Mouse (Mus musculus) midbrain, embryonic 16.5 days (tissue): Measurements from ENCODE around the gene Snx33. TPM values are rescaled to one million over a fixed set of nuclear protein-coding genes. Genes with fewer than 3 reads are reported as not detected.
A peak's percentile ranks its signal among the peaks of the same experiment; 100 is the strongest.

Experiments
- ATAC-seq: fragments of 200-750 bp; cut with Nextera tagmentation; 2 replicates; pipeline ENCODE4 v1.8.0; 2017; ENCODE audit warnings: moderate TSS enrichment
- H3K27ac ChIP-seq: fragments of 300-500 bp; sonication (generic); 2 replicates; pipeline ENCODE4 v1.5.1; 2014; ENCODE audit warnings: mild to moderate bottlenecking, low read length, mixed read lengths
- H3K27me3 ChIP-seq: fragments of 300-500 bp; sonication (generic); 2 replicates; pipeline ENCODE4 v1.6.1; 2014; ENCODE audit warnings: low read depth, low read length, mixed read lengths; ENCODE audit not compliant: control insufficient read depth, insufficient read depth
- H3K36me3 ChIP-seq: fragments of 300-500 bp; sonication (generic); 2 replicates; pipeline ENCODE4 v1.6.1; 2014; ENCODE audit warnings: mild to moderate bottlenecking, low read length, moderate library complexity, mixed read lengths; ENCODE audit not compliant: control insufficient read depth, insufficient read depth
- H3K4me1 ChIP-seq: fragments of 300-500 bp; sonication (generic); 2 replicates; pipeline ENCODE4 v1.6.1; 2014; ENCODE audit warnings: mild to moderate bottlenecking, low read length, mixed read lengths; ENCODE audit not compliant: control insufficient read depth, insufficient read depth
- H3K4me2 ChIP-seq: fragments of 300-500 bp; sonication (generic); 2 replicates; pipeline ENCODE4 v1.6.1; 2014; ENCODE audit warnings: mild to moderate bottlenecking, low read length, mixed read lengths
- H3K4me3 ChIP-seq: fragments of 300-500 bp; sonication (generic); 2 replicates; pipeline ENCODE4 v1.5.1; 2014; ENCODE audit warnings: low read depth, mild to moderate bottlenecking, low read length, moderate library complexity, mixed read lengths
- H3K9ac ChIP-seq: fragments of 300-500 bp; sonication (generic); 2 replicates; pipeline ENCODE4 v1.6.1; 2014; ENCODE audit warnings: low read depth, low read length, mixed read lengths
- H3K9me3 ChIP-seq: fragments of 300-500 bp; sonication (generic); replicated peaks from 2 replicates; pipeline ENCODE4 v1.6.1; 2014; ENCODE audit warnings: mild to moderate bottlenecking, low read length, mixed read lengths; ENCODE audit not compliant: control insufficient read depth, poor library complexity, severe bottlenecking
- WGBS: fragments of 180-500 bp; shearing (Covaris S2); extraction: QIAGEN DNeasy Blood & Tissue Kit; methylation state at CpG from one replicate; pipeline ENCODE4 v1.1.7; 2014; 5-methylcytosine and 5-hydroxymethylcytosine counted together
- polyA plus RNA-seq: library from polyadenylated mRNA; unstranded; fragments of >200 nt; fragmentation: Nextera tagmentation; extraction: Ambion mirVana; gene quantifications from 2 replicates; pipeline ENCODE4 v1.2.1, GENCODE M21; 2015

The Snx33 gene
- polyA plus RNA-seq, 1 experiment from 2014 or later = 2.7 TPM

DNA sequence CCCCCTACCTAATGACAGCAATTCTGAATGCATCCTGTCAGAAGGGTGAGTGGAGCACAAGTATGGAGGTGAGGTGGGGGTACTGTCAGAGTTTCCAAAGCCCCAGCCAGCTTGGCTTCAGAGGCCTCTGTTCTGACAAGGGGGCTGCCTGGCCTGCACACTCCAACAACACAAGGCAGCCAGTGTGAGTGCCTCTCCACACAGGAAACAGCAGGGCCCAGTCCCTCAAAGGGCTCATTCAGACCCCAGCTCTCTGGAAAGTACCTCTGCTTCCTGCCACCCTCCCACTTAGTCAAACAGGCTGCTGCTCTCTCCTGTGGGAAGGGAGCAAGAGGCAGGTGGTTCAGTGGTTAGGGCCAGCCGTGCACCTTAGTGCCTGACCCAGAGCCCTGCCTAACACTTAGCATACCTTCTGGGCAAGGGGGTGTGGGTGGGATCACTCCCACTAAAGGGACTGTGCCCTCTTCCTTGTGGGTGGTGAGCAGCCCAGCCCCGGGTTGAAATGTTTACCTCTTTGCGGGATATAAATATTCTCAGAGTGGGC, 46.6 kb downstream of the Snx33 start:
- Histone ChIP-seq H3K4me1 (no peaks in the 10 kb centered on the region), H3K36me3 (no peaks in the 10 kb centered on the region), H3K27ac (0 out of 2 replicates have a peak overlapping the region, but pooled peaks have one; percentile 4), H3K9ac (no peak overlapping the region), H3K27me3 (no peaks in the 10 kb centered on the region), H3K4me2 (no peak overlapping the region), H3K4me3 (no peak overlapping the region), H3K9me3 (no peaks in the 10 kb centered on the region)
- ATAC-seq = no peak
- 83% methylated on average over 3 of the region's 3 CpGs for WGBS

DNA sequence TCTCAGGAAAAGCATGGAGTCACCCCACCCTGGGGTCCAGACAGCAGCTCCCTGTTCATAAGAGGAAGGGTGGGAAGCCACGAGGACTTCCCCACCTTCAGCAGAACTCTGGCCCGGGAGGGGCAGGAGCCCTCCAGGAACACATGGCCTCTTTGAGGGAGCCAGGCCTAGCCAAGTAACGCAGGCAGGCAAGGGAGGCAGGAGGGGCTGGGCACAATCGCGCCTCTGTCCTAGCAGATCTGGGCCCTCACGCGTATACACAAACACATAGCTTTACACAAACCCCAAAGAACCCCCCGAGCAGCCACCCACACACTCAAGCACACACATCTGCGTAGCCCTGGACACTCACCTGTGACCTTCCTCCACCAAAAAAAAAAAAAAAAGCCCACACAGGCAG, 47.4 kb downstream of the Snx33 start:
- ATAC-seq = no peak
- WGBS = 68% methylated on average over 9 of the region's 9 CpGs
- no peaks in the 10 kb centered on the region for H3K36me3 ChIP-seq
- no peak overlapping the region for H3K9ac ChIP-seq
- H3K27ac ChIP-seq = no peak overlapping the region
- H3K27me3 ChIP-seq = no peaks in the 10 kb centered on the region
- no peaks in the 10 kb centered on the region for H3K4me1 ChIP-seq
- no peak overlapping the region for H3K4me3 ChIP-seq
- H3K4me2 ChIP-seq = no peak overlapping the region
- H3K9me3 ChIP-seq = no peaks in the 10 kb centered on the region

GRCm38 (mm10) chr9:56877284-56877683, 50.9 kb downstream of the Snx33 start:
- ATAC-seq = no peak
- no peak overlapping the region for H3K27ac ChIP-seq
- H3K27me3 ChIP-seq = no peaks in the 10 kb centered on the region
- no peaks in the 10 kb centered on the region for H3K36me3 ChIP-seq
- 84% methylated on average over 5 of the region's 5 CpGs for WGBS
- H3K9me3 ChIP-seq = no peaks in the 10 kb centered on the region
- no peak overlapping the region for H3K9ac ChIP-seq
- no peak overlapping the region for H3K4me3 ChIP-seq
- H3K4me2 ChIP-seq = no peak overlapping the region
- no peaks in the 10 kb centered on the region for H3K4me1 ChIP-seq

- Histone ChIP-seq H3K27ac (peak overlapping the region; percentile 17), H3K9me3 (no peaks in the 10 kb centered on the region), H3K4me3 (no peak overlapping the region), H3K4me2 (no peak overlapping the region), H3K27me3 (no peaks in the 10 kb centered on the region), H3K36me3 (no peaks in the 10 kb centered on the region), H3K4me1 (no peaks in the 10 kb centered on the region), H3K9ac (no peak overlapping the region)
- 54% methylated on average over 9 of the region's 9 CpGs for WGBS
- ATAC-seq = no peak
These were observed 51.4 kb downstream of the Snx33 start for GRCm38 (mm10) chr9:56876784-56877183.

GRCm38 (mm10) chr9:56873097-56873496, 55.1 kb downstream of the Snx33 start:
- ATAC-seq = no peak
- no peaks in the 10 kb centered on the region for H3K27me3 ChIP-seq
- H3K4me1 ChIP-seq = peaks cover under 1% of the 10 kb centered on the region; the same call in 1 of the 2 replicates
- no peaks in the 10 kb centered on the region for H3K36me3 ChIP-seq
- H3K4me3 ChIP-seq = no peak overlapping the region
- H3K9ac ChIP-seq = no peak overlapping the region
- no peaks in the 10 kb centered on the region for H3K9me3 ChIP-seq
- H3K4me2 ChIP-seq = no peak overlapping the region
- 0 out of 2 replicates have a peak overlapping the region, but pooled peaks have one; percentile 32 for H3K27ac ChIP-seq
- 72% methylated on average over 1 of the region's 1 CpGs for WGBS

- Histone ChIP-seq H3K4me3 (no peak overlapping the region), H3K9me3 (no peaks in the 10 kb centered on the region), H3K9ac (no peak overlapping the region), H3K36me3 (no peaks in the 10 kb centered on the region), H3K4me2 (no peak overlapping the region), H3K27ac (no peak overlapping the region), H3K4me1 (peaks cover 3% of the 10 kb centered on the region; the same call in 1 of the 2 replicates), H3K27me3 (no peaks in the 10 kb centered on the region)
- WGBS = 85% methylated on average over 5 of the region's 5 CpGs
- no peak for ATAC-seq
These were observed 55.9 kb downstream of the Snx33 start for GRCm38 (mm10) chr9:56872105-56872903.

GRCm38 (mm10) chr9:56871191-56871590, 57.0 kb downstream of the Snx33 start:
- Histone ChIP-seq H3K4me2 (no peak overlapping the region), H3K36me3 (no peaks in the 10 kb centered on the region), H3K4me3 (no peak overlapping the region), H3K9ac (no peak overlapping the region), H3K4me1 (peaks cover 3% of the 10 kb centered on the region; the same call in 1 of the 2 replicates), H3K27ac (no peak overlapping the region), H3K9me3 (no peaks in the 10 kb centered on the region), H3K27me3 (no peaks in the 10 kb centered on the region)
- 55% methylated on average over 5 of the region's 5 CpGs for WGBS
- no peak for ATAC-seq

DNA sequence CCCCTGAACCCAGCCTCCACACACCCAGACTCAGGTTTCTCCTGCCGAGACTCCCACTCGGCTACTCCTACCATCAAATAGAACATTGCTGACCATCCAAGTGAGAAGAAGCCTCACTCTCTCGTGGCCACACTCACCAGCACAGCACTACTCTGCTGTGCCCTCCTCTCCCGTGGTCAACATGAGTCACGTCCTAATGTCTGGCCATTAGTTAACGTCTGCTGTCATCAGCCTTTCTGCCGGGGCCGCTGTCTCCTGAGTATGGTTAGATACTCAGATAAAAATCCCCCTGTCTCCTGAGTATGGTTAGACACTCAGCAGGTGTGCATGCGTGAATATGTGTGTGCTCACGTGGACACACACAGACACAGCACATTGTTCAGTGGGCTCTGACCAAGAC, 57.4 kb downstream of the Snx33 start:
- H3K9ac ChIP-seq = no peak overlapping the region
- peaks cover 3% of the 10 kb centered on the region; the same call in 1 of the 2 replicates for H3K4me1 ChIP-seq
- no peaks in the 10 kb centered on the region for H3K36me3 ChIP-seq
- no peaks in the 10 kb centered on the region for H3K27me3 ChIP-seq
- H3K9me3 ChIP-seq = no peaks in the 10 kb centered on the region
- WGBS = 78% methylated on average over 10 of the region's 10 CpGs
- H3K4me2 ChIP-seq = no peak overlapping the region
- no peak overlapping the region for H3K4me3 ChIP-seq
- no peak overlapping the region for H3K27ac ChIP-seq
- ATAC-seq = no peak

- Histone ChIP-seq H3K27me3 (peaks cover 4% of the 10 kb centered on the region), H3K36me3 (no peaks in the 10 kb centered on the region), H3K27ac (no peak overlapping the region), H3K9me3 (no peaks in the 10 kb centered on the region), H3K4me1 (peaks cover 6% of the 10 kb centered on the region; the same call in 1 of the 2 replicates), H3K9ac (no peak overlapping the region), H3K4me2 (no peak overlapping the region), H3K4me3 (no peak overlapping the region)
- no peak for ATAC-seq
- 72% methylated on average over 13 of the region's 13 CpGs for WGBS
These were observed 58.6 kb downstream of the Snx33 start for GRCm38 (mm10) chr9:56869552-56869951.
